Mouse (Mus musculus) naive thymus-derived CD4-positive, alpha-beta T cell, adult 2 months (primary cell): ENCODE data around the gene Runx1.
A peak's percentile ranks its signal among the peaks of the same experiment; 100 is the strongest.

Experiments
- DNase-seq: peaks from one replicate; pipeline ENCODE4 v3.0.0-alpha.2; 2011; ENCODE audit warnings: low read depth

Runx1 gene

GRCm38 (mm10) chr16:92697737-92698611, 128.0 kb downstream of the Runx1 start:
- DNase-seq: peak; percentile 76

GRCm38 (mm10) chr16:92697227-92697736, 128.7 kb downstream of the Runx1 start:
- peak; percentile 65 for DNase-seq

- DNase-seq: peak; percentile 67
Measured at GRCm38 (mm10) chr16:92696411-92697015, 129.4 kb downstream of the Runx1 start.

- no peak for DNase-seq
Measured at GRCm38 (mm10) chr16:92695981-92696380, 130.0 kb downstream of the Runx1 start.

DNA sequence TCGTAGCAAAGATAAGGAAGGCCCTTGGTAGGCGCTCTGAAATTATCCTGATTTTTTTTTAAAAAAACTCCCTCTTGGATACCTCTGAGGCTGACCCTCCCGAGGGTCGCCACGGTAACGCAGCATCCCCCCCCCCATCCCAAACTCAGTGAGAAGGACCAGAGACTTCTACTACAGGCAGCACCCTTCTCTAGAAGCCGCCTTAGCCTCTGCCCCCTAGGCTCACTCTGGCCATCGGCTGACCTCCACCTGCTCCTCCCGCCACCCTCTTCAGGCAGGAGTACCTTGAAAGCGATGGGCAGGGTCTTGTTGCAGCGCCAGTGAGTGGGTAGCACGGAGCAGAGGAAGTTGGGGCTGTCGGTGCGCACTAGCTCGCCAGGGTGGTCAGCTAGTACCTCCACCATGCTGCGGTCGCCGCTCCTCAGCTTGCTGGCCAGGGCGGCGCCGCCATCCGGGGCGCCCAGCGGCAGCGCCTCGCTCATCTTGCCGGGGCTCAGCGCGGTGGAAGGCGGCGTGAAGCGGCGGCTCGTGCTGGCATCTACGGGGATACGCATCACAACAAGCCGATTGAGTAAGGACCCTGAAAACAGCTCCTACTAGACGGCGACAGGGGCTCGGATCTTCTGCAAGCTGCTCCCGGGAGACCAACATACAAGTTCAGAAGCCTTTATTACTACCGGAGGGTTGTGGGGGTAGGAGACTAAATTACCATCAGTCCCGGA, 130.6 kb downstream of the Runx1 start:
- DNase-seq: no peak

DNA sequence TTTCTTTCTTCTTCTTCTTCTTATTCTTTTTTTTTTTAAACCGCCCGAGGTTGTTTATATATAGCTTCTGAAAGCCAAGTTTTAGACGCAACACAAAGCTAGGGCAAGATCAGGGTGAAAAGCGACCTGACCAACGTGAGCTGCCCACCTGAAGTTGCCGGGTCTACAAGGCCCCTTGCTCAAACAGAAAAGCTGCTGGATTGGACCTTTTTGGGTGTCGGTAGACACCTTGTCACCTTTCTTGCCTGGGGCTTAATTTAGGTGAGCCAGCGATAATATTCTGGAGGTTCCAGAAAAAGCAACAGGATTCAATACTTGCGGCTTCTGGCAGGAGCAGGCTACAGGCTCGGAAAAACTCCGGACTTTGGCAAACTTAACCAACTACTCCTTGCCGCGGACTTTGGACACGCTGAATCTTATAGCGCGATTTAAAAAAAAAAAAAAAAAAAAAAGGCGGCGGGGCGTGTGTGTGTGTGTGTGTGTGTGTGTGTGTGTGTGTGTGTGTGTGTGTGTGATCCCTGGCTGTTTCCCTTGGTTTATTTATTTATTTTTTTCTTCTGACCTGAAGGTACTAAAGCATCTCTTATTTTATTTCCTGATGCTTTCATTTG, 131.3 kb downstream of the Runx1 start:
- no peak for DNase-seq

DNA sequence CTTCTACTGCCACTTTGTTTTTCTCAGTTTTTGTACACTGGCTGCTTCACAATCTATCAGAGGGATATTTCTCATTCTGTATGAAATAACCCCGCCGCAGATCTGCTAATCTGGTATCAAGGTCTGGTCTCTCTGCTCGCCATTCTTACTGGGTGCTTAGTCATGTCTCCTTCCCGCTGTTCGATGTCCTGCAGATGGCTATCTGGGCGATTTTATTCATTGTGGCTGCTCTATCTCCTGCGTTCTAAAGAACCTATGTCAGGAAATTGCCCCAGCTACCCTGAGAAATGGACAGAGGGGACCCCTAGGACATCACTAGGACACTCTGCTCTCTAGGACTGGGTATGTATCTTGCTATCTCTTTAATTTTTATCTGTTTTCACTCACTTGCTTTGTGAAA, 135.2 kb downstream of the Runx1 start:
- no peak for DNase-seq

GRCm38 (mm10) chr16:92688941-92689340, 137.0 kb downstream of the Runx1 start:
- DNase-seq: no peak

GRCm38 (mm10) chr16:92686978-92687377, 139.0 kb downstream of the Runx1 start:
- DNase-seq: no peak

- no peak for DNase-seq
Measured at GRCm38 (mm10) chr16:92685766-92686315, 140.1 kb downstream of the Runx1 start.

- no peak for DNase-seq
Measured at GRCm38 (mm10) chr16:92684423-92685211, 141.3 kb downstream of the Runx1 start.

- DNase-seq: no peak
Measured at GRCm38 (mm10) chr16:92676630-92677029, 149.3 kb downstream of the Runx1 start.

DNA sequence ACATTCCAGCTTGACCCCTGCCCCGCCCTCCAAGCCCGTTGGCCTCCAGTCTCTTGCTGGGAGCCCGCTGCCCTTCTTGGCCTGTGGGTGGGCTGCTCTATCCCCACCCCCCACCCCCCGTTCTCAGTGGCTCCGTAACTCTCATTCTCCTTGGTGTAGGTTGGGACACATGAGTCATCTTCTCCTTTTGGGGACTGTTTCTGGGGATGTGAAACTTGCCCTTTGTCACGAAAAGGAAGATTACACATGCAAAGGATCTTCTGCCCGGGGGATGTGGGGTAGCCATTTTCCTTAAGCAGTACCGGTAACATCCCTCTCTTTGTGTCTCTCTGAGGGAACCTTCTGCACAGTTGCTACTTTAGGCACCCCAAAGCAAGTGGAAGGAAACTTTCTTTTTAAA, 150.3 kb downstream of the Runx1 start:
- no peak for DNase-seq

DNA sequence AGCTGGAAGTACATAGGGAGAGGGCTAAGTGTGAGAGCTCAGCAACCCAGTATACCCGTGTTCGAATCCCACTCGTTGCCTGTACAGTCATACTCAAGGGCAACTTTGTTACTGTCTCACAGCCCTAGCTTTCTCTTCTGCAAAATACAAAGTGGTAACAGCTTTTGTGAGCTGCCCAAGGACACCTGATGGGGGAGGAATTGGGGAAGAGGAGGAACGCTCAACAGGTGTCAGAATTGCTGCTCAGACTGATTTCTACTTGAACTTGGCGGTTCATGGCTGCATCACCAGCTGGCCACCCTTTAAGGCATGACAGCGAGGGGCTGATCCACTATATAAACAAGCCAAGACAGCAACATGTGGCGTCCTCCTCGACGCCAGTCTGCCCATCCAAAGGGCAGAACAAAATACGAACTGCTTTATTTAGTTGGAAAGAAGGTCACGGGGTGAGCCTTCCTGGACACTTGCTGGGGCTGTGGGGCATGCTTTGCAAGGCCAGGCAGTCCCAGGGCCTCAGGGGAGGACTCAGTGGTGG, 151.0 kb downstream of the Runx1 start:
- DNase-seq: no peak

GRCm38 (mm10) chr16:92674121-92674816, 151.7 kb downstream of the Runx1 start:
- DNase-seq: no peak

GRCm38 (mm10) chr16:92668807-92669206, 157.1 kb downstream of the Runx1 start:
- no peak for DNase-seq

- no peak for DNase-seq
Measured at GRCm38 (mm10) chr16:92661757-92662156, 164.2 kb downstream of the Runx1 start.

DNA sequence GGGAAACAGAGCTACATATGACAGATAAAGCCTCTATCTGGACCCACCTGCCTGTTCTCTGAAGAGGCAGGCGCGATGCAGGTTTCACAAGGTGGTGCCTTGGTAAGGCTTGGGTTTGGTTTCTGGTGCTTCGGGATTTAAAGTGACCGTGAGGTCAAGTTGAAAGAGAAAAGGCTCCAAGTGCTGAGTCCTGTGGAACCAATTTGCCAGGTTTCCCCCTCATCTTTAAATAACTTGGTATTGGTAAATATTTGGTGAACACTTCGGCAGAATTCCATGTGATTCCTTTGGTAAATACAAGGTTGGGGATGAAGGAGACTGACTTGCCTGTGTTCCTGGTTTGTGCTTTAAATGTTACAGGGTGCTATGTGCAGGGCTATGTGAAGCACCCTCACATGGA, 169.2 kb downstream of the Runx1 start:
- no peak for DNase-seq

GRCm38 (mm10) chr16:92654294-92654950, 171.5 kb downstream of the Runx1 start:
- DNase-seq: no peak

DNA sequence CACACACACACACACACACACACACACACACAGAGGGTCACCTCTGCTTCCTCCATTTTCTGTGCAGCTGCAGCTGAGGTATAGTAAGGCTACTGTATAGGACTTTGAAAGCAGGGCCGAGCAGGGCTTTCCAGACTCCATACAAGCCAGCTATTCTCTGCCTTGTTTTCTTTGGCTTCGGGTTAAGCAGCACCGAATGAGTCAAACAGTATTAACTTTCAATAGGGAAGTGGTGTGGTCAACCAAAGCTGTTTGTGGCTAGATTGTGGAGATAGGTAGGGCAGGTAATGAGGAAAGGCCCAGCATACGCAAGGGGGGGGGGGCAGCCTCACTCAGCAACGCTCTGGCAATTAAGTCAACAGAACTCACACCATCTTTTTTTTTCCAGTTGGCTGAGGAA, 172.1 kb downstream of the Runx1 start:
- DNase-seq: no peak
